Mouse (Mus musculus): ENCODE data around the gene Spem2. TPM values are rescaled to one million over a fixed set of nuclear protein-coding genes. Genes with fewer than 3 reads are reported as not detected.
A peak's percentile ranks its signal among the peaks of the same experiment; 100 is the strongest.

Gene Spem2
- polyA plus RNA-seq, 1 experiment from 2014 or later: not detected

DNA sequence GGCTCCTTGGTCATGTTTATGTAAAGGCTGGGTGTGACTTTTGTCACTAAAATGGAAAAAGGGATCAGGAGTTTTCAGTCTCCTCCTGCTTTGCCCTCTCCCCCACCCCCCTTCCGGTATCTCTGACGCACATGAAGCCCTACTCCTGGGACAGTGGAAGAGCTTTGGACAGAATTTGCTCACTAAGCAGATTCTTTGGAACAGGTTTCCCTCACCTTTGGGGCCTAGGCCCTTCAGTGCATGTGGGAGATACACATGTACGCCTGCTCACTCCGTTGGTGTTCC lies 50.7 kb downstream of the Spem2 start:
- peak overlapping the region; percentile 94; the same call in 1 of the 2 replicates for H3K4me3 ChIP-seq
- 0 out of 2 replicates have a peak, but pooled peaks cover 3% of the 10 kb centered on the region for H3K36me3 ChIP-seq
- H3K9ac ChIP-seq: no peak overlapping the region
- ATAC-seq (ENCODE audit: low FRiP score, low read depth): no peak
- H3K27me3 ChIP-seq: no peaks in the 10 kb centered on the region
- no peaks in the 10 kb centered on the region for H3K9me3 ChIP-seq
- 66% methylated on average over 4 of the region's 4 CpGs for WGBS
- H3K4me2 ChIP-seq: peak overlapping the region; percentile 86
- peaks cover 24% of the 10 kb centered on the region for H3K4me1 ChIP-seq (replicated peaks)
- H3K27ac ChIP-seq (replicated peaks): 0 out of 2 replicates have a peak overlapping the region, but pooled peaks have one; percentile 93

DNA sequence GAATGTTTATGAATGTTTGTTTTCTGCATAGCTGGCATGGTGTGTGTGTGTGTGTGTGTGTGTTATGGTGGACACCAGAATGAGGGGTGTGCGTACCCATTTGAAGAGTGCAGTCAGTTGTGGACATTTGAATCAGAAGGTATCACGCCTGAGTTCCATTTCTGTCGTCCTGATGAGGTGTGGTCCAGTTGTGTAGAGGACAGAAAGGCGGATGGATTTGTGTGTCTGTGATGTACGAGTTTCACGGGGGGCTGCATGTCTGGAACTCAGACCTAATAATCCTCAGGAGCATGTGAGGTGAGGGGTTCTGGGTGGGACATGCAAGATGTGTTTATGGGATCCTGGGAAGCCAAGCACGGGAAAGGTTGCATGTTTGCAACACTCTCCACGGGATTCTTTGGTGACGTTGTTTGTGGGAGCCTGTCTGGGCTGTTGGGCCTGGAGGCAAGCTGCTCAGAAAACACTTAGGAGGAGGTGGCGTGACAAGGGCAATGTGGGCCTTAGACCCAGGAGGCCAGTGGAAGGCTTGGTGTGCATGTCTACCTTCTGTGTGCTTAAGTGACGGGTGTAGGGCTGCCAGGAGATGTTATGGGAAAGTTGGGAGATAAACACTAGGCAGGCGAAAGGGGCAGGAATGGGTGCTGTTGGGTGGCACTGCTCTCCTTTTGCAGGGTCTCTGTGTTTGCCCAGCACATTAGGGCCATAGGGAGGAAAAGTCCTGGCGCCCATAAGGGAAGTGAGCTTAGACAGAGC lies 51.2 kb downstream of the Spem2 start:
- ATAC-seq (ENCODE audit: low FRiP score, low read depth): no peak
- Histone ChIP-seq H3K4me3 (peak overlapping the region; percentile 94), H3K36me3 (0 out of 2 replicates have a peak, but pooled peaks cover 2% of the 10 kb centered on the region), H3K27ac (replicated peaks) (peak overlapping the region; percentile 93; the same call in 1 of the 2 replicates), H3K4me2 (peak overlapping the region; percentile 86), H3K4me1 (replicated peaks) (peaks cover 24% of the 10 kb centered on the region), H3K9me3 (no peaks in the 10 kb centered on the region), H3K9ac (peak overlapping the region; percentile 97), H3K27me3 (no peaks in the 10 kb centered on the region)
- 58% methylated on average over 13 of the region's 13 CpGs for WGBS

Other genes starting within 250 kb of the Spem2 start
- gene Wrap53, start 238.2 kb downstream of the Spem2 start, polyA plus RNA-seq (2015; fragmentation: Nextera tagmentation; extraction: Ambion mirVana): 19.6 and 20.6 TPM in 2 replicates
- gene Trp53, start 238.1 kb downstream of the Spem2 start, polyA plus RNA-seq (2015; fragmentation: Nextera tagmentation; extraction: Ambion mirVana): 61.1 and 64.2 TPM in 2 replicates
- gene Atp1b2, start 212.5 kb downstream of the Spem2 start, polyA plus RNA-seq (2015; fragmentation: Nextera tagmentation; extraction: Ambion mirVana): 71.9 and 89.4 TPM in 2 replicates
- not detected in 2 replicates for gene Shbg, start 200.6 kb downstream of the Spem2 start, polyA plus RNA-seq (2015; fragmentation: Nextera tagmentation; extraction: Ambion mirVana)
- gene Sat2, start 196.4 kb downstream of the Spem2 start, polyA plus RNA-seq (2015; fragmentation: Nextera tagmentation; extraction: Ambion mirVana): 22.5 and 23.9 TPM in 2 replicates
- 41.3 and 41.5 TPM in 2 replicates for gene Fxr2, start 185.5 kb downstream of the Spem2 start, polyA plus RNA-seq (2015; fragmentation: Nextera tagmentation; extraction: Ambion mirVana)
- not detected in 2 replicates for gene Sox15, start 163.2 kb downstream of the Spem2 start, polyA plus RNA-seq (2015; fragmentation: Nextera tagmentation; extraction: Ambion mirVana)
- gene Mpdu1, start 155.8 kb downstream of the Spem2 start, polyA plus RNA-seq (2015; fragmentation: Nextera tagmentation; extraction: Ambion mirVana): 101 and 108 TPM in 2 replicates
- gene Cd68, start 152.3 kb downstream of the Spem2 start, polyA plus RNA-seq (2015; fragmentation: Nextera tagmentation; extraction: Ambion mirVana): 10.3 and 12.2 TPM in 2 replicates
- 476 and 491 TPM in 2 replicates for gene Eif4a1, start 146.0 kb downstream of the Spem2 start, polyA plus RNA-seq (2015; fragmentation: Nextera tagmentation; extraction: Ambion mirVana)
- gene Senp3, start 136.4 kb downstream of the Spem2 start, polyA plus RNA-seq (2015; fragmentation: Nextera tagmentation; extraction: Ambion mirVana): 101 and 103 TPM in 2 replicates
- 0.61 and 0.76 TPM in 2 replicates for gene Tnfsf13, start 132.7 kb downstream of the Spem2 start, polyA plus RNA-seq (2015; fragmentation: Nextera tagmentation; extraction: Ambion mirVana)
- gene Tnfsf12, start 122.6 kb downstream of the Spem2 start, polyA plus RNA-seq (2015; fragmentation: Nextera tagmentation; extraction: Ambion mirVana): 3.5 and 5.0 TPM in 2 replicates
- gene Tnfsfm13, start 122.4 kb downstream of the Spem2 start, polyA plus RNA-seq (2015; fragmentation: Nextera tagmentation; extraction: Ambion mirVana): 1.2 and 1.9 TPM in 2 replicates
- 15.6 and 16.6 TPM in 2 replicates for gene Polr2a, start 59.8 kb downstream of the Spem2 start, polyA plus RNA-seq (2015; fragmentation: Nextera tagmentation; extraction: Ambion mirVana)
- 0.51 and 0.66 TPM in 2 replicates for gene Slc35g3, start 56.5 kb downstream of the Spem2 start, polyA plus RNA-seq (2015; fragmentation: Nextera tagmentation; extraction: Ambion mirVana)
- gene Zbtb4, start 52.6 kb downstream of the Spem2 start, polyA plus RNA-seq (2015; fragmentation: Nextera tagmentation; extraction: Ambion mirVana): 5.2 and 5.3 TPM in 2 replicates
- 1.2 and 2.2 TPM in 2 replicates for gene Chrnb1, start 22.5 kb downstream of the Spem2 start, polyA plus RNA-seq (2015; fragmentation: Nextera tagmentation; extraction: Ambion mirVana)
- gene Fgf11, start 16.6 kb downstream of the Spem2 start, polyA plus RNA-seq (2015; fragmentation: Nextera tagmentation; extraction: Ambion mirVana): 5.7 and 7.1 TPM in 2 replicates
- gene Tmem102, start 12.8 kb downstream of the Spem2 start, polyA plus RNA-seq (2015; fragmentation: Nextera tagmentation; extraction: Ambion mirVana): 1.1 and 2.0 TPM in 2 replicates
- not detected in 2 replicates for gene Gm39566, start 3.2 kb downstream of the Spem2 start, polyA plus RNA-seq (2015; fragmentation: Nextera tagmentation; extraction: Ambion mirVana)
- gene Spem1, start 3.7 kb upstream of the Spem2 start, polyA plus RNA-seq (2015; fragmentation: Nextera tagmentation; extraction: Ambion mirVana): 0.21 and 0.34 TPM in 2 replicates
- gene Nlgn2, start 19.3 kb upstream of the Spem2 start, polyA plus RNA-seq (2015; fragmentation: Nextera tagmentation; extraction: Ambion mirVana): 20.9 and 21.0 TPM in 2 replicates
- gene Tmem256, start 20.0 kb upstream of the Spem2 start, polyA plus RNA-seq (2015; fragmentation: Nextera tagmentation; extraction: Ambion mirVana): 375 and 391 TPM in 2 replicates
- gene Plscr3, start 27.9 kb upstream of the Spem2 start, polyA plus RNA-seq (2015; fragmentation: Nextera tagmentation; extraction: Ambion mirVana): 46.0 and 47.5 TPM in 2 replicates
- gene Tnk1, start 40.3 kb upstream of the Spem2 start, polyA plus RNA-seq (2015; fragmentation: Nextera tagmentation; extraction: Ambion mirVana): 0.10 and 0.12 TPM in 2 replicates
- gene Tmem95, start 59.6 kb upstream of the Spem2 start, polyA plus RNA-seq (2015; fragmentation: Nextera tagmentation; extraction: Ambion mirVana): not detected in 2 replicates
- gene Kctd11, start 62.9 kb upstream of the Spem2 start, polyA plus RNA-seq (2015; fragmentation: Nextera tagmentation; extraction: Ambion mirVana): 2.0 and 2.4 TPM in 2 replicates
- gene Acap1, start 77.1 kb upstream of the Spem2 start, polyA plus RNA-seq (2015; fragmentation: Nextera tagmentation; extraction: Ambion mirVana): 0.52 and 0.58 TPM in 2 replicates
- 8.8 TPM in 2 replicates for gene 2810408A11Rik, start 82.5 kb upstream of the Spem2 start, polyA plus RNA-seq (2015; fragmentation: Nextera tagmentation; extraction: Ambion mirVana)
- gene Neurl4, start 82.6 kb upstream of the Spem2 start, polyA plus RNA-seq (2015; fragmentation: Nextera tagmentation; extraction: Ambion mirVana): 16.6 and 19.9 TPM in 2 replicates
- 68.4 and 69.9 TPM in 2 replicates for gene Gps2, start 95.4 kb upstream of the Spem2 start, polyA plus RNA-seq (2015; fragmentation: Nextera tagmentation; extraction: Ambion mirVana)
- 1,083 and 1,119 TPM in 2 replicates for gene Eif5a, start 103.5 kb upstream of the Spem2 start, polyA plus RNA-seq (2015; fragmentation: Nextera tagmentation; extraction: Ambion mirVana)
- 6.7 and 6.8 TPM in 2 replicates for gene Ybx2, start 117.3 kb upstream of the Spem2 start, polyA plus RNA-seq (2015; fragmentation: Nextera tagmentation; extraction: Ambion mirVana)
- 3.4 and 4.1 TPM in 2 replicates for gene Slc2a4, start 129.7 kb upstream of the Spem2 start, polyA plus RNA-seq (2015; fragmentation: Nextera tagmentation; extraction: Ambion mirVana)
- 0.34 and 1.0 TPM in 2 replicates for gene Cldn7, start 146.3 kb upstream of the Spem2 start, polyA plus RNA-seq (2015; fragmentation: Nextera tagmentation; extraction: Ambion mirVana)
- 23.5 and 27.1 TPM in 2 replicates for gene Ctdnep1, start 162.7 kb upstream of the Spem2 start, polyA plus RNA-seq (2015; fragmentation: Nextera tagmentation; extraction: Ambion mirVana)
- gene Elp5, start 164.1 kb upstream of the Spem2 start, polyA plus RNA-seq (2015; fragmentation: Nextera tagmentation; extraction: Ambion mirVana): 163 and 174 TPM in 2 replicates
- gene Gabarap, start 172.7 kb upstream of the Spem2 start, polyA plus RNA-seq (2015; fragmentation: Nextera tagmentation; extraction: Ambion mirVana): 561 and 571 TPM in 2 replicates
- gene Phf23, start 177.3 kb upstream of the Spem2 start, polyA plus RNA-seq (2015; fragmentation: Nextera tagmentation; extraction: Ambion mirVana): 56.1 and 62.2 TPM in 2 replicates
- 26.4 and 28.7 TPM in 2 replicates for gene Dvl2, start 182.1 kb upstream of the Spem2 start, polyA plus RNA-seq (2015; fragmentation: Nextera tagmentation; extraction: Ambion mirVana)
- gene Acadvl, start 196.9 kb upstream of the Spem2 start, polyA plus RNA-seq (2015; fragmentation: Nextera tagmentation; extraction: Ambion mirVana): 58.0 and 62.2 TPM in 2 replicates
- gene Dlg4, start 198.5 kb upstream of the Spem2 start, polyA plus RNA-seq (2015; fragmentation: Nextera tagmentation; extraction: Ambion mirVana): 23.8 and 24.1 TPM in 2 replicates
- gene Asgr1, start 235.6 kb upstream of the Spem2 start, polyA plus RNA-seq (2015; fragmentation: Nextera tagmentation; extraction: Ambion mirVana): 2.8 and 4.7 TPM in 2 replicates